Mouse (Mus musculus) right cerebral cortex, postnatal 36 days (tissue): ENCODE measurements around the gene Negr1.

ENCODE experiments used
- DNase-seq, 2 experiments: peaks; one replicate each; pipeline ENCODE4 v3.0.0; 2022; ENCODE audit warnings: low spot score in 2 of 2, mixed read lengths in 1 of 2

The Negr1 gene

DNA sequence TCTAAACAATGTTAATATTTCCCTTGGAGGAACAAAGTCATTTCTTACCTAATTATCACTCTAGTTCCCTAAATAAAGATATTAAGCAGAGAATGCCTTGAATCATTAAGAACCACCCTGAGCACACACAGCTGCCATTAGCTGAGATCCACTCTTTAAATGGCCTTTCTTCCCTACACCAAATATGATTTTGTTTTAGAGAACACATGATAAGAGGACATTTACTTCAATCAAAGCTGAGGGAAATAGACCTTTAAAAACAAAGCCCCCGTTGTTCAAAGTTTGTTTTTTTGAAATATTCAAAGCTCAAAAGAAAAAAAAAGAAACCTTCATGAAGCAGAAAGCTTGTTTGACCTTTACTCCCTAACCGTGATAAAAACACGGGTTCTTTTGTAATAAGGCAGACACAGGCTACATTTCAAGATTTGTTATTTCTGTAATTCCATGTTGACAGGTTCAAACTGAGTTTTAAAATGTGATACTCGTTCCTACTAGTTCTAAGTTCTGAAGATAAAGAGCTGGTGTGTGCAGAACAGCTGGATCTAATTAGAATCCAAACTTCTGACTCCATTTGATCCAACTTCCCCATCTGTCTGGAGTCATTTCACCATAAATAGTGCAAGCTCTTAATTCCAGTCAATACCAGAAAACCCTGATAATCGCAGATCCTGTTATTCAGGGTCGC is 544.1 kb downstream of the Negr1 start:
- DNase-seq = no peak

DNA sequence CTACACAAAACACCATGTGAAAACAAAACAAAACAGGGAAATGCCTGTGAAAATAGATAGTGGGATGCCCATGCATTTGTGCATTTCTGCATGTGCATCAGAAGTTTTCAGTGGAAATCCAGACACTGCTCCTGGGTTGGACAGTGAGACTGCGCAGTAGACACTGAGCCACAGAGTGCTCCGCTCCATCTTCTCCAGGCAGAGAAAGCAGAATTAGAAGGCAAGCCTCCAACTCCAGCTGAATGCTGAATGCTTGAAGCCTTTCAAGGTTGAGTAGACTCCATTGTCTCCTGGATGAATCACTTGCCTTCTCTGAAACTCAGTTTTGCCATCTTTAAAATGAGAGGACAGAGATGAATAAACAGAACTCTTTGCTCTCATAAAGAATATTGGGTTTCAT is 546.6 kb downstream of the Negr1 start:
- DNase-seq = no peak

DNA sequence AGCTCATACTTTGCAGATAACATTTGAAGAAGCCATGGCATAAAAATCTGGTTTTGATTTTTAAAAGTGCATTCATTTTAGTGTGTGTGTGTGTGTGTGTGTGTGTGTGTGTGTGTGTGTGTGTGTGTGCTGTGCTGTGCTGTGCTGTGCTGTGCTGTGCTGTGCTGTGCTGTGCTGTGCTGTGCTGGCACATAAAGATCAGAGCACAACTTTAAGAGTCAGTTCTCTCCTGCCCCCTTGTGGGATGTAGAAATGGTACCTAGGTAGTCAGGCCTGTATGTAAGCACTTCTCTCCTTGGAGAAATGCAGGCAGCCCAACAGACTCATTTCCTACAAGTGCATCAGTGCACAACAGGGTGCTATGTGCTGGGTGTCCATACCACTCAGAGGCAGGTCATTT is 547.7 kb downstream of the Negr1 start:
- peak; percentile 33 to 36 for DNase-seq

DNA sequence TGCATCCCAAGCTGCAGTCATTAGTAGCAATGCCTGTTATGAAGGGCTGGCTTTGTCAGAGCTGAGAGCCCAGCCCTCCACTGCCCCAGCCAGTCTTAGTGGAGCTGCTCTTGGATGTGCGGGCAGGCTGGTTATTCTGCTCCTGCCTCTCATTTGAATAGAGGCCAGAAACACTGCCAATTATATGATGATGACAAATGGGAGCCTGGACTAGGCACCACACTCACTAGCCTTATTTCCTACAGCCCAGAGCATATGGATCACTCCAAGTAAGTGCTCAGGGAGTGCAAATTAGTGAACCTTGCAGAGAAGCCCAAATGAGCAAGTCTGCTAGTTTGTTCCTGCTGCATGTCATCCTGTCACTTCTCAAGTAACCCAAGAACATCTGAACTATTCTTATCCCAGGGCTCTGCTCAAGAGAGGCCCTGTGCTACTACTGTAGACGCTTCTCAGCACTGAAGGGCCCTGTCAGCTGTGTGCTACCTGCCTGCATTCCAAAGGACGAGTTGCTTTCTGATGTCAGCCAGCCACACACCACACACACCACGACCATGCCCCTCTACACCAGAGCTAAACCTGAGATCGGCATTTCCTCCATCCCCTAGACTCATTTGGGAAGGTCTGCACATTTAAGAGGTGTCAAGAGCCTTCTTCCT is 553.6 kb downstream of the Negr1 start:
- DNase-seq = no peak

DNA sequence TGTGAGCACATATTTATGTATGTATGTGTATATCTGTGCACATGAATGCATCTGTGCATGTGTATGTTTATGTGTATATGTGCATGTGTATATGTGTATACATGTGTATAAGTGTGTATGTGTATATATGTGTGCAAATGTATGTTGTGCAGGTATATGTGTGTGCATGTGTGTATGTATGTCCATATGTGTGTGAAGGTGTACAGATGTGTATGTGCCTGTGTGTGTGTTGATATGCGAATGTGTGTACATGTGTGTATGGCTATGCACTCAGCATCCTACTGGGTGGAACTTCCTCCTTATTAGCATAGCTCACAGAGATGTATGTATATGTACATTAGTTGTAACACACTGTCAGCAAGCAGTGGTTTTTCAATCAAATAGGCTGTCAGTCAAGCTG is 554.4 kb downstream of the Negr1 start:
- DNase-seq = no peak

DNA sequence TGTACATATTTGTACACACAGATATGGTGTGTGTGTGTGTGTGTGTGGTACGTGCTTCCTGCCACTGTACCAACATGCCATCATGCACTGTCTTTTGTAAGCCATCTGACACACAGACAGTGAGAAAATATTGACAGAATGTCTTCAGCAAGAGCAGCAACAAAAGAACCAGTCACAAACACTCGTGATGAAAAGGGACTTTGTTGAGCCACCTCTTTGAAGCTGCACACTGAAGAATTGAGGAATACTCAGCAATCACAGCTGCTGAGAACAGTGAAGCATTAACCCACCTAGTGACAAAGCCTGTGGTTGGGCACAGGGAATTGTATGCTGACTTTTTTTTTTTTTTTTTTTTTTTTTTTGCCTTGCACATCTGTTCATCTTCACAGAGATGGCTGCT is 558.3 kb downstream of the Negr1 start:
- no peak for DNase-seq

DNA sequence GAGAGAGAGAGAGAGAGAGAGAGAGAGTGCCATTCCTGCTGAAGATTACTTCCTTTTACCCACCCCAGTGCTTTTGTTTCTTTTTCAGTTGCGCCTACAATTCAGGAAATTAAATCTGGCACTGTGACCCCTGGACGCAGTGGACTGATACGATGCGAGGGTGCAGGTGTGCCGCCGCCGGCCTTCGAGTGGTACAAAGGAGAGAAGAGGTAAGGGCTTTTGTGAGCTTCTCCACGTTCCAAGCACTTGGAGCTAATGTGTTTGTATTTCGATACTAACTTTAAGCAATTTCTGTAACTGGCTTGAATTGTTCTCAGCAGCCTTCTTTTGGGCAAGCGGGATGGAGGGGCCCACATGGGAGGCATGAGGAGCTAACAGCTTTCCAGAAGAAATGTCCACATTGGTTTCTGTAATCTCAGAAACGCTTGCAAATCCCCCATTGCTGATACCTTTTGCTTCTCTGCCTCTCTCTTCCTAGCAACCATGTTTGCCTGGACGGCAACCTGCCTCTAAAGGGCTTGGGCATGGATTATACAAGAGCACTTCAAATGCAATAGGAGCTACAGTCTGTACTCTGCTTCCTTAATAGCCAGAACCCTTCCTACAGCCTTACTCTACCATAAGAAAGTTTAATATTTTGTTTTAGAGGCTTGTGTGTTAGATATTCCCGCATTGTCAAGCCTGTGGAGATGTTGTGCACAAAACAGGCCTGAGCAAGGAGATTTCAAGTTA is 584.7 kb downstream of the Negr1 start:
- DNase-seq = no peak

DNA sequence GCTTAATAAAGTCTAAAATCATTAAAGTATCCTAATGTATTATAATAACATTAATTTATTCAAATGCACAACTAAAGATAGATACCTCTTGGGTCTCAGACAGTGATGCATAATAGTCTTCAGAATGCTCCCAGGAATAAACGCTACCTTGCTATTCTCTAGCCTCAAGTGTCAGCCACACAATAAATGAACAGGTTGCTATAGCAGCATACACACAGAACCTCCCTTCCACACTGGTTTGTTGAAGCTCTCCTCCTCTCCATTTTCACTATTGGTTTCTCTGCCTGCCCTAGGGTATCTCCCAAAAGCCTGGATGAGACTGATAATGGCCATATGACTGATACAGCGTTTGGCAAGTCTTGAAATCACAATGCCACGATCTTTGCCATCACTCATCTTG is 593.3 kb downstream of the Negr1 start:
- DNase-seq = no peak

DNA sequence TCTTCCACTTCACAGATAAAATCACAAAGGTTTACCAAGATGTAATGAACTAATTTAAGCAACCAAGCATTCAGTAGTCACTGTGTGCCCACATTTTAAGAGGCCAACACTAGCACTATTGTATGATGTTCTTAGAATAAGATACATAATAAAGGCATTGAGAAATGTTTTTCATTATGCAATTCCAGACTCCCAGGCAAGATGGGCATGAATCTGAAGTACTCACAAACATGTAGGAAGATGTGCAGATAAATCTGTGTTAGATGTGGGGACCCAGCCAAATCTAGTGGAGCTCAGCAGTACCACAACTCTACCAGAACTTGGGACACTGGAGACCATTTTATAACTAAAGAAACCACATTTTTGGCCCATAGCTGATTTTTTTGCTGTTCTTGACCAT is 593.9 kb downstream of the Negr1 start:
- DNase-seq = no peak

DNA sequence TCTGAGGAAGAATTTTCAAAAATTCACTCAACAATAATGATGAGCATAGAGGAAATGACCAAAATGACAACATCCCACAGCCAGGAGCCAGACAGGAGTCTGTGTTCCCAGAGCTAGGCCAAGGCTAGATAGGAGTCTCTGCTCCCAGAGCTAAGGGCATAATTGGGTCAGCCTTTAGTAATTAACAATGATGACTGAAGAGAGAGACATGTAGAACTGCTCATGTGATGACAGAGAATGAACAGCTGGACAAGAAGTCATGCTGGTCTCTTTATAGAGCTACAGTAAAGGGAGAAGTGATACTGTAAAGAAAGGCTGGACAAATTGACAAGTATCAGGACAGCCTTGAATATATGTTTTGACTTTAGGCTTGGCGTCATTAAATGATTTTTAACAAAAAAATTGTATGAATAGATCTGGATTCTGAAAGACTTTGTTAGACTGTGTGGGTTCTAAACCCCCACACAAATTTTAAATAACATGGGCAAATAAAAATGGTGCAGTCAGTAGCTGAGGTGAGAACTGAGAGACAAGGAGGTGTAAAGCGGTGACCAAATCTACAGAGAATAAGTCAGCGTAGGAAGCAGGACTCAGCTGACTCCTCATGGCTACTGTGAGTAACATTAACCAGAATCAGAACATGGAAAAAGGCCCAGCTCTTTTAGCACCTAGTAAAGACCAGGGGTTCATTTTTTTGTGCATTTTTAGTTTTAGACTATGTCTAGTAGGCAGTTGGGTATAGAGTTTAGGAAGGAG is 603.4 kb downstream of the Negr1 start:
- DNase-seq = peak in 1 of 2 experiments; percentile 35

DNA sequence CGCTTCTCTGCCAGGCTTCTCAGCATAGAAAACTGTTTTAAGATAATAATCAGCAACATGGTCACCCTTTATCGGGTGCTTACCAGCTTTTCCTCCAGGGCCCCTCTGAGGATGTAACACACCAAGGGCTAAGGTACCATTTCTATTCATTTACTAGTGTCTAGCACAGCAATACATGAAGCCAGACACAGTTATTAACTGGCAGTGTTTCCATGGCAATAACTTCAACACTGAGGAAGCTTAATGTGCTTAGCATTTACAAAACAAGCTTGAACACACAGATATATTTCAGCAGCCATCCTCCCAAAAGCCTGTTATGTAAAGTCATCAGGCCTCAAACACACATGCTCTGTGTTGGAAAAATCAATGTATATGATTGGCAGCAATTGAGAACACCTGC is 620.4 kb downstream of the Negr1 start:
- DNase-seq = no peak

DNA sequence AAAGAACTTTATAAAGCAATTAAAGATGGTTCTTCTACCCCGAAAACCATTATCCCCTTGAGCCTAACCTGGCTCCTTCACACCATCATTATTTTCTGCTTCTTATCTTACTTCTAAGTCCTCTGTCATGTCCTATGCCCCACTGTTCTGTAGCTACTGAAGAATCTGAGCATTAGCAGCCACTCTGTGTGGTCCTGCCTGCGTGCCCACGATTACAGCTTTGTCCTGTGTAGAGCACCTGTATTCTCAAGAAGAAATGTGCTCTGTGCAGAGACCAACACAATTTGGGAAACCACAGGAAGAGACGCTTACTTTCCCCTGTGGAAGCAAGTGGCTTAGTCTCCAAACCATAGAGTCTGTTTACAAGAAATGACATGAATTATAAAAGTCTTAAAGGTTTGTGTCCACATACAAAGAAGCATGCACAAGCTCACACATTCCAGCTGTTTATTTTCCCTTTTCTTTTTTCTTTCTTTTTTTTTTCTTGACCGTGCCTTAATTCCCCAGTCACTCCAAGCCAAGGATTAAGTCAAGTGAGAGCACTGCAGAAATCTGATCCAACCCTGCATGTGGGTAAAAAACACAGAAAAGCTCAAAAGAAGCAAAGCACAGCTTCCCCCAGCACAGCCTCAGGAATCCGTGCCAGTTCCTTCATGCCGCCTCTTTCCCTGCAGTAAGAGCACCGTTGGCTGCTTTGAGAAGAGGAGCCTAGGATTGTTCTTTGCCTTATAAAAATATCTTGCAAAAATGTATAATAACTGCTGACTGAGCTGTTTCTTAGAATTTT is 627.5 kb downstream of the Negr1 start:
- DNase-seq = no peak

DNA sequence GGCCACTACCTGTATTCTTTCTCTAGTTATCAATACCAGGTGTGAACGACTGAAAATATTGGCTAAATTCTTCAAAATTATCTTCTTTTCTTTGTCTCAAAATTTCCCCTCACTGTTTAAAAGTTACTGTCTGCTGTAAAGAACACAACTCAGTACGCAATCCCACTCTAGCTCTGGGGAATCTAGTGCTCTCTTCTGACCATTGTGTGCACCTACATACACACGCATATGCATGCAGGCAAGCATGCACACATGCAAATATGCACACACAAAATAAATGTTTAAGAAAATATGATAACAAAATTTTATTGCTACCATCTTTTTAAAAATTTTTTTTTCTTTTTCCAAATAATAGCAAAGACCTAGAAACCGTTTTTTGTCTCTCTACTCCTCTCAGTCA is 628.2 kb downstream of the Negr1 start:
- no peak for DNase-seq

DNA sequence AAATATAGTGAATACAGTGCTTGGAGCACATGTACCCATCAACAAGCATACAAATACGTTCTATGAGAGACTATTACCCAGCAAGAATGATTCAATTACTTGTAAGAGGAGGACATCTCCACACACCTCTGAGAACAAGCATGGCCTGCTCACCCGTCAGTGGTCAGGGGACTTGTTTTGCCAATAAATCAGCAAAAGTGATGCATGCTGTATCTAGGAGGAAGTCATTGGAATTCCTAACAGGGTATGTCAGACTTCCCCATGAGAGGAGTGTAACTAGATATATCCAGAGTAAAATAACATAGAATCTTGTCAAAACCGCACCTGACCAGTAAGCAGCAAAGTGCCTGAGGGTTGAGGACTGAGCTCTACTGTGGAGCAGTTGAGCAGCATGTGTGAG is 629.0 kb downstream of the Negr1 start:
- DNase-seq = no peak

DNA sequence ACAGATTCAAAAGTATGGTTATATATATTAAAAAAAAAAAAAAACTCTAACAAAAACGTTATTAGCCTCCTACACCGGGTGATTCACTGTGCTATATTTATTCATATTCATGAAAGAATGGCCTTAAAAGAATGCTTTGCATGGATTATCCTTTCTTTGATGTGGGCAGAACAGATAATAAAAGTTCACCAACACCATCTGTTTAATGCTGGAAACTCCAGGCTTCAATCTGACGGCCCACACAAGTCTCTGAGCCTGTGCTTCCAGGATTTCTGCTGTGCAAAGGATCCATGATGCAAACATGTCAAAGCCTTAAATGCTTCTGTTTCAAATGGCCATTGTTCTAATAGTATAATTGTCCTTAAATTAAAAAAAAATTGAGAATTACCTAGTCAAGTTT is 630.4 kb downstream of the Negr1 start:
- DNase-seq = no peak

DNA sequence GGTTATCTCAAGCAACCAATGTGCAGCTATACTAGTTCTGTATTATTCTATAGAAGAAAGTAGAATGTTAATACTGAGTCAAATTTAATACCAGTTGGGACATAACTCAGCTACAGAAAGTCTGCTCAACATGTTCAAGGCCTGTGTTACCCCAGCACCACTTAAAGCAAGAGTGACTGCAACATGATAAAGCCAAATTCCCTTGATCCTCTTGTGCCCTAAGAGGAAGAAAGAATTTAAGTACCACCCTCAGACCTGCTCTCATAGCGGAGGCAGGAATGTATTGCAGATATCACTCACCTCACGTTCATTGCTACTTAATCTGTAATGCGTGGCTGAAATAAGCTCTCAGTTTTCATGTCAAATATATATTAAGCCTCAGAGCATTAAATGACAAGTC is 631.5 kb downstream of the Negr1 start:
- no peak for DNase-seq

DNA sequence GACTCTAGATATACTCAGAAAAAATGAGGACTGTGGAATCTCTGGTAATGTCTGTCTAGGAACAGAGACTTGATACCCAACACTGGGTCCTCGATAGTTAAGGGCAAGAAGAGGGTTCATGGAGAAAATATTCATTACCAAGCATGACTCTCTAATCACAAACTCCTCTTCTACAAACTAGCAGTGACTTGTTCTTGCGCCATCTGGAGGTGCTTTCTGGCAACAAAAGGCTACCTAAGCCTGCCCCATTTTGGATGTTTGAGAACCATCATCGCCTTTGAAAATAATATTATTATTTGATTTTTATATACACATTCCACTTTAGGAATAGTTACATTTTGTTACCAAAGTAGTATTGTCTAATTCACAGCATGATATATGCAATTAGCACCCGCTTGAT is 637.1 kb downstream of the Negr1 start:
- DNase-seq = no peak

DNA sequence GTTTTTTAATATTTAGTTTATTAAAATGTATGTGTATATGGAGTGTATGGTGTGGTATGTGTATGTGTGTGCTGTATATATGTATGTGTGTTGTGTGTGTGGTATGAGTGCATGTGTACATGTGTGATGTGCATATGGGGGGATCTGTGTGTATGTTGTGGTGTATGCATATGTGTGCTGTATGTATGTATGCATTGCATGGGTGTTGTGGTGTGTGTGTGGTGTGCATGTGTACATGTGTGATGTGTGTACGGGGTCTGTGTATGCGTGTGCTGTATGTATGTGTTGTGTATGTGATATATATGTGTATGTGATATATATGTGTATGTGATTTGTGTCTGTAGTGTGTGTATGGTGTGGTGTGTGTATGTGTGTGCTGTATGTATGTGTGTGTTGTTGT is 640.1 kb downstream of the Negr1 start:
- no peak for DNase-seq

DNA sequence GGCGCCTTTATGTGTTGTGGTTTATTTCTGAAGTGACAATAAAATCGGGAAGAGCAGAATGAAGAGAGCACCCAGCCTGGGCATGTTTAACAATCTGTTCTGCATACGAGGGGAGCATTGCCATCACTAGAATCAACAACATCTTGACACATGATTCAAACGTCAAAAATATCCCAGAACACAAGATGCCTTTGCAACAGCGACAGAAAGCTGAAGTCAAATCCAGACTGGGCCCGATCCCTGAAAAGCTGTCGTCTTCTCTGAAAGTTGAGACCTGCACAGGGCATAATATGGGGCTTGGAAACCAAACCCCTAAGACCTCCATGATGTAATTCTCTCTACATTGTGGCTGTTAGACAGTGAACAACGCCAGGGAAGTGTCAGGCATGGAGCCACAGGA is 642.0 kb downstream of the Negr1 start:
- DNase-seq = peak in 1 of 2 experiments; percentile 23

DNA sequence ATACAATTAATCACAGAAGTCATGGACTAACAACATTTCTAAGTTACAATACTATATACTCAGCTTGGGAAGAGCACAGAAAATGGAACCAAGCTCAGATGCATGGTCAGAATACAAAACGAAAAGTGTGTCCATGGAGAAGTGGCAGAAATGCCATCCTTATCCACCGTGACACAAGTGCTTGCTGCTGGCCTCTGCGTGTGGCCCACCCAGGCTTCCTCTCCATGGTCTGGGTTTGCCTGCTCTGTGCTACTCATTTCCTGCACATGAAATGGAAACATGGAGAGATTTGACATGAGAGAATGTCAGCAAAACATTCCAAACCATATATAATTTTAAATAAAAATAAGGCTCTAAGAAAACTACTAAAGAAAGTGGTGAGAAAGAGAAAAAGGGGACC is 645.2 kb downstream of the Negr1 start:
- no peak for DNase-seq

DNA sequence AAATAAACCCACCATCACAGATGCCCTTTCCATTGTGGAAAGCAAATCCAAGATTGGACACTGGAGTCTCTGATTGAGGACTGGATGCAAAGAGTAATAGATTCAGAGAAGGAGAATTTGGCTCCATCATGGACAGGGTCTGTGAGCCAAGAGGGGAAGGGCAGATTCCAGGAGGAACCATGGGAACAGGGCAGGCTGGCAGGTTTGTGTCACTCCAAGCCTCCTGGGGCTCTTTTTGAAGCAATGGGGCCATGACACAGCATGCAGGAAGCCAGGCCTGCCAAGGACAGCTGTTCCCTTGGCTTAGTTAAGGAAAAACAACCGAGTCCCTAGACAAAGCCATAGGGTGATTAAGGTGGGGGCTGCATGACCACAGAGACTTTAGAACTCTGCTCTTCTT is 647.4 kb downstream of the Negr1 start:
- no peak for DNase-seq

DNA sequence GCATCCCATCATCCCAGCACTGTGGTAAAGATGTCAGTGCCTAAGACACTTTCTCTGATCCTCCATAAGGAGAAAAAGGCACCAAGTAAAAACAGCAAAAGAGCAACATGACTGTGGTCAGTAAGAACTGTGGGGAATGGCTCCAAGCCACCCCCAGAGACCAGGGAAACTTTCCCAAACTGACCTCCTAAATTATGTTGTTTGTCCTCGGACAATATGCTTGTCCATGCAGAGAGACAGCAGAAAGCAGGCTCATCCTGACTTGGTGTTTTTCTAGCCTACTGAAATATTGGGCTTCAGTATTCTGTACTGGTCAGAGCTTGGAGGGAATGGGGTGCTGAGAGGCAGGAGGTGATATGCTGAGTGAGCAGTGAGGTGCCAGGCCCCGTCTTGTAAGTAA is 647.8 kb downstream of the Negr1 start:
- no peak for DNase-seq
